Mouse (Mus musculus): ENCODE results near the gene Gm20822. TPM values are rescaled to one million over a fixed set of nuclear protein-coding genes. Genes with fewer than 3 reads are reported as not detected.
"Not testable (repeated sequence)": the region's sequence is repeated elsewhere in the genome, so short reads cannot be mapped to it uniquely, and the experiment has no call there.

Gene Gm20822
- not detected in 2 replicates for polyA plus RNA-seq (2015; fragmentation: Nextera tagmentation; extraction: Ambion mirVana)

- H3K9ac ChIP-seq (ENCODE audit: low read length); ATAC-seq (replicated peaks; ENCODE audit: extremely low read depth, insufficient read depth, low FRiP score); H3K27ac ChIP-seq (ENCODE audit: low read length); H3K27me3 ChIP-seq (ENCODE audit: control insufficient read depth, insufficient read depth, low read length); H3K9me3 ChIP-seq (replicated peaks; ENCODE audit: control insufficient read depth, low read length); H3K36me3 ChIP-seq (ENCODE audit: control insufficient read depth, insufficient read depth); H3K4me1 ChIP-seq (ENCODE audit: control insufficient read depth, insufficient read depth, low read length); H3K4me2 ChIP-seq (ENCODE audit: low read depth, low read length); H3K4me3 ChIP-seq (ENCODE audit: low read length): not testable (repeated sequence)
- no CpG with 5 or more reads among the region's 3 CpGs for WGBS
Measured at GRCm38 (mm10) chrY:15884671-15885070, at the start of gene Gm20822. TSS of gene Gm20822 (minus strand) at chrY:15884771.
